Mouse (Mus musculus): ENCODE data around the gene Olfr1042.
"Not testable (repeated sequence)": the region's sequence is repeated elsewhere in the genome, so short reads cannot be mapped to it uniquely, and the experiment has no call there.

Olfr1042 gene

DNA sequence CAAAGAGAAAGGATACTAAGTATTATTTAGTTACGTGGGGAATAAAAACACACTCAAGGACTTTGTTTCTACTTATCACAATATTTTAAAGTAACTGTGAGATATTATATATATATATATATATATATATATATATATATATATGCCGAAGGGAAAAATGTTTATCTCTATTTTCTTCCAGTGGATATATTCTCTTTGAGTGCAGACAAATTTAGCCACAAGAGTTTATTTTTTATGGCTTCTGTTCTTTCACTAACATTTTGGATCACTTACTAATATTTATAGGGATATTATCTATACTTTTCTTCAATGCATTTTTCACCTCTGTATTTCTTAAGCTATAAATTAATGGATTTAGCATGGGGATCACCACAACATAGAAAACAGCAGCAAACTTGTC lies at the start of gene Olfr1042:
Olfr1042 (minus strand) TSS at position 101 of the 400 bp plus-strand sequence.
- DNase-seq, result no peak

- DNase-seq, result no peak
These were observed 41.3 kb upstream of the Olfr1042 start, which contains the start of gene Olfr1045 for GRCm38 (mm10) chr2:86202909-86203308. Gene Olfr1045 (minus strand): TSS chr2:86203009.

DNA sequence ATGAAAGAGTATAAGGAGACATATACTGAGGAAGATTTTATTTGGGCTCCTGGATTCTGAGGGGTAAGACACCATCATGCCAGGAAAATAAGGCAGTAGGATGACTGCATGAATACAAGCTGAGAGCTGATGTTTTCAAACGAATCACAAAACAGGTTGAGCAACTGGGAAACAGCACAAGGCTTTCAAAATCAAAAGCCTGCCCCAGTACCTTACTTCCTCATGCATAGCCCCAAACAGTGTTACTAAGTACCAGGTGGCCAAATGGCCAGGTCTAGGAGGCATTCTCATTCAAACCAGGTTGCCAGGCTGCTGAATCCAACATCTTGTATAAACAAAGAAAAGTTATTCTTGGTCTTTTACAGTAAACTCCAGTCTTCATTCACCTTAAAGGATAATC lies 34.2 kb upstream of the Olfr1042 start:
- DNase-seq, result no peak

DNA sequence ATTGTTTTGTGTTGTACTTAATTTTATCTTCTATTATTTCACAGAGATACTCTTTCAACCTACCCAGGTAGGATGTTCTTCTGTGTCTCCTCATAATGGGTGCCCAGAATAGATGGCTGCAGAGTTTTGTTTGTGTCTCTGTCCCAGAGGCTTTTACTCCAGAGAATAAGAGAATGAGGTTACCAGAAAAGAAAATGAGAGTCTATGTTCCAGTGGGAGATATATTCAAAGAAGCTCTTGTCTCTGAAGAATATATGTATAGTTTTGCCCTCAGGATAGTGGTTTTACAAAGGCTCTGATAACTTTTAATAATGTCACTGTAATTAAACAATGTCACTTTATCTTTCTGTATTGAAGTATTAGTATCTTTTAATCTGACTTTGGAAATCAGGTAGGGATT lies 23.9 kb upstream of the Olfr1042 start, which contains the start of gene Olfr52:
Olfr52 (minus strand) TSS at position 101 of the 400 bp plus-strand sequence.
- DNase-seq, result no peak

DNA sequence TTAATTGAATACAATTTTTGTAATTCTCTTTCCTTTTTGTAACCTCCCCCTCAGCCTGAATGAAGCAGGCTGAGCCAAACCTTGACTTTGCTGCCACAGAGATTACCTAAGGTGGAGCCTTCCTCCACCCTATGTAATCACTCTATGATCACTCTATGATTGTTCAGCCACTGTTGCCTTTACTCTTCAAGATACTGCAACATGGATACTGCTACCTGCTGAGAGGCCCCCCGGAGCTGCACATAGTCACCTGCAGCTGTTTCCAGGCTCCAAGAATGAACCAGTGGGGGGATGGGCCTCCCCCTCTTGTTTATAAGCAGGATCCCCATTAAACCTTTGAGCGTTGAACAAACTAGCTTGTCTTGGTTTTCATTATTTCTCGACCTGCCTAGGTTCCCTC lies 18.3 kb upstream of the Olfr1042 start:
- no peak for DNase-seq

DNA sequence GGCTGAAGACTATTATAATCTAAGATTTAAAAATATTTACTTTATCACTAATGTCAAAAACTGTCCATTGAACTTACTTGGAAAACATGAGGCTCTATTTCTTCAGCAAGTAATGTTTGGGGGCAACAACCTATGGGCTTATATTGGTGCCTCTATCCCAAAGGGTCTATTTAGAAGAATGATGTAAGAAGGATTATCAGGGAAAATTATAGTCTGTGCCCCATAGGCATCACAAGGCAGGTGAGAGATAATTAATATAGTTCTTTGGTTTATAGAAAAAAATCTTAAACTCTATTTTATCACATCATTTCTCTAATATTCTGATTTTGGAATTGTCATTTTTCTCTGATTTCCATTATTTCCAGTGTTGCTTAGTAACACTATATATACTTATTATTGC lies 16.1 kb upstream of the Olfr1042 start, which contains the start of gene Olfr1044:
Olfr1044 (minus strand) TSS at position 101 of the 400 bp plus-strand sequence.
- DNase-seq, result no peak

DNA sequence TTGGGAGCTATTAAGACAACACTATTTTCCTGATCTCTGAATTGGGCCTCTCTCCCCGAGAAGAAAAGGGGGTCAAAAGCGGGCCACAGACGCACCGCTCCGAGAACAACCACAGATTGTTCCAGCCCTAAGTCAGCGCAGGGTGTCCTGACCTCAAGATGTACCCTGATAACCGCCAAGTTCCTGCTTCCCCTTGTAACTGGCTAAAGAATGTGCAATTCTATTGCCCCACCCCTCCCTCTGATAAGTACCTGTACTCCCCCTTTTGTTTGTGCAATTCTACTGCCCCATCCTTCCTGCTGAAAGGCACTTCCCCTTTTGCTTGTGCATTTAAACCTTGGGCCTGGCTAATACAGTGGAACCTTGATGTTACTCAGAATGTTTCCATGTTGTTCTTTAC lies 13.8 kb upstream of the Olfr1042 start:
- not testable (repeated sequence) for DNase-seq

GRCm38 (mm10) chr2:86167422-86167821 lies 5.8 kb upstream of the Olfr1042 start, which contains the start of gene Olfr1043:
Gene Olfr1043 (minus strand): TSS chr2:86167522.
- DNase-seq, result no peak

DNA sequence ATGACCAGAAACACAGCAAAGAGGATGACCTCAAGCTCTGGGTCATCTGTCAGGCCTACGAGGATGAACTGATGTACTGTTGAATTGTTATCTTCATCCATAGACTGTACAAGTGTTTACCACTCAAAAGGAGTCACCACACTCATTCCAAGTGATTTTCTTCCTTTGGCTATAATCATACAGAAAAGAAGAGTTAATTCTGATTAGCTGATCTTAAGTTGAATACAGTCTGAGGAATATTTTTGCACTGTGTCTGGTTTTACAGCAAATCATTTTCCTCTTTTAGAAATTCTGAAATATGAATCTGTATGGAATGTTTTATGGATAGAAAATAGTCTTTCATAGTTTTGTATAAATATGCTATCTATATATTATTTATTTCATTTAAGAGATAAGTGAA lies 15.0 kb downstream of the Olfr1042 start, which contains the start of gene Olfr1040:
Olfr1040 (minus strand) TSS at position 101 of the 400 bp plus-strand sequence.
- no peak for DNase-seq

DNA sequence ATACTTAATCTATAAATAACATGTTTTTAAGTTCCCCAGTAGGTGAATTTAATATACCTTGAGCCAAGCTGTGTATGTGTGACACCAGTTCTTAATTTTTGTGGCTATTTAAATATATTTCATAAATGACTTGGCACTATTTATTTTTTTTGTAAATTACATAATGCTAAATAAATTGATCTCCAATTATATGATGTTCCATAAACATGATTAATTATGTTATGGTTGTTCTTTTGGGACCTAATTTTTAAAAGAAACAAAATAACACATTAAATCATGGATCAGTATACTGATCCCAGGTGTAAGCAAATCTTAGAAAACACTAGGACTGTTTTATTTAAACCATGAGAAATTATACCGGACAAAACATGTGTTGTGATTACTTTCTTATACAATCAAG lies 25.8 kb downstream of the Olfr1042 start, which contains the start of gene Olfr1039:
Olfr1039 (minus strand) TSS at position 101 of the 400 bp plus-strand sequence.
- no peak for DNase-seq

Measured in lung, postnatal 14 days (tissue).